Comparison of ENCODE assay signal across 8 mouse cellular contexts in genomic region chr8:72491680-72492621, GRCm38 (mm10). TPM values are rescaled to one million over a fixed set of nuclear protein-coding genes. Genes with fewer than 3 reads are reported as not detected.
DNase-seq lines count a peak whose midpoint lies in the region; ATAC-seq and TF ChIP-seq lines count a peak whose summit lies in the region.

Slc35e1 (minus strand) TSS chr8:72492614.

- H3K27me3 ChIP-seq in hindbrain, embryonic 12.5 days: no peaks in the 10 kb centered on the region

- TF ChIP-seq POLR2A in brain, embryonic 14.5 days (IDR thresholded peaks at IDR 0.05; ENCODE audit: borderline replicate concordance, extremely low read depth, insufficient read depth, insufficient read length, poor library complexity, severe bottlenecking): no peak

- no peaks in the 10 kb centered on the region for H3K9me3 ChIP-seq in hindbrain, embryonic 12.5 days (replicated peaks)

- ATAC-seq in hindbrain, embryonic 12.5 days (ENCODE audit: low FRiP score): peak; percentile 73
- peak; percentile 59 for ATAC-seq in megakaryocyte, adult 5-6 weeks (ENCODE audit: poor library complexity, severe bottlenecking)

- H3K27ac ChIP-seq in hindbrain, embryonic 12.5 days: peak within 1 kb of the TSS; percentile 69

- DNase-seq in lung, adult 18-20 months: peak; percentile 29 to 35
- no peak for DNase-seq in lung, postnatal 14 days
- peak; percentile 52 for DNase-seq in brain, embryonic 14.5 days (ENCODE audit: low read depth)
- DNase-seq in frontal cortex, adult 2 months (ENCODE audit: extremely low spot score in 1 of 2, low spot score in 1 of 2): peak in 1 of 2 experiments; percentile 53
- DNase-seq in left cerebral cortex, adult 8-10 months (ENCODE audit: low spot score in 2 of 2): peak in 1 of 2 experiments; percentile 42
- peak; percentile 39 for DNase-seq in right cerebral cortex, postnatal 4 days

- peak within 1 kb of the TSS; percentile 94 for H3K4me2 ChIP-seq in hindbrain, embryonic 12.5 days (replicated peaks)

- WGBS in hindbrain, embryonic 12.5 days: 1% methylated on average over 92 of the region's 98 CpGs

- peaks cover 24% of the 10 kb centered on the region for H3K4me1 ChIP-seq in hindbrain, embryonic 12.5 days

- TF ChIP-seq CTCF in brain, embryonic 14.5 days (IDR thresholded peaks at IDR 0.05; ENCODE audit: borderline replicate concordance, extremely low read depth, insufficient read depth, insufficient read length): no peak

- H3K36me3 ChIP-seq in hindbrain, embryonic 12.5 days: peaks cover 36% of the 10 kb centered on the region

- H3K4me3 ChIP-seq in hindbrain, embryonic 12.5 days: peak within 1 kb of the TSS; percentile 91

- H3K9ac ChIP-seq in hindbrain, embryonic 12.5 days: peak within 1 kb of the TSS; percentile 88

RNA-seq across cellular contexts. Expression of gene Slc35e1, which starts in this region (rescaled TPM):
- polyA plus RNA-seq in brain, embryonic 14.5 days (2012; rRNA removed): 41.3 and 43.8 TPM in 2 replicates
- 31.5 and 32.4 TPM in 2 replicates for polyA plus RNA-seq in frontal cortex, adult 2 months (2012; rRNA removed)
- polyA plus RNA-seq in hindbrain, embryonic 12.5 days (2016; fragmentation: Nextera tagmentation; extraction: Ambion mirVana): 22.2 and 27.8 TPM in 2 replicates
- total RNA-seq in left cerebral cortex, adult 8-10 months (2022): 10 to 100 TPM; 51.8 to 54.0 (median 52.8) TPM
- total RNA-seq in megakaryocyte, adult 5-6 weeks (2015): 50.7 and 54.0 TPM in 2 replicates
- 45.7 and 49.9 TPM in 2 replicates for total RNA-seq in megakaryocyte, adult 5-6 weeks (2017)
